Mouse (Mus musculus) telencephalon, adult 2 months (tissue): Measurements from ENCODE around the gene AF067061.
A peak's percentile ranks its signal among the peaks of the same experiment; 100 is the strongest.
"Not testable (repeated sequence)": the region's sequence is repeated elsewhere in the genome, so short reads cannot be mapped to it uniquely, and the experiment has no call there.

Experiments
- DNase-seq: peaks from one replicate; pipeline ENCODE4 v3.0.0-alpha.2; 2011; ENCODE audit warnings: low read depth, low spot score

Gene AF067061

GRCm38 (mm10) chr13:120262870-120263269 lies at the start of gene AF067061:
Gene AF067061, plus strand, starts transcription at chr13:120263114.
- not testable (repeated sequence) for DNase-seq

GRCm38 (mm10) chr13:120215847-120216246 lies 47.1 kb upstream of the AF067061 start, which contains the start of gene Gm21762:
Gene Gm21762, minus strand, starts transcription at chr13:120215947.
- DNase-seq, result not testable (repeated sequence)

GRCm38 (mm10) chr13:120220922-120221321 lies 42.0 kb upstream of the AF067061 start:
- not testable (repeated sequence) for DNase-seq

- not testable (repeated sequence) for DNase-seq
These were observed 39.8 kb upstream of the AF067061 start for GRCm38 (mm10) chr13:120223012-120223659.

- DNase-seq, result not testable (repeated sequence)
These were observed 31.1 kb upstream of the AF067061 start for GRCm38 (mm10) chr13:120231798-120232197.

GRCm38 (mm10) chr13:120232447-120233049 lies 30.4 kb upstream of the AF067061 start:
- DNase-seq, result not testable (repeated sequence)

GRCm38 (mm10) chr13:120238811-120239210 lies 24.1 kb upstream of the AF067061 start, which contains the start of gene Gm21731:
Gene Gm21731, plus strand, starts transcription at chr13:120239111.
- not testable (repeated sequence) for DNase-seq

- not testable (repeated sequence) for DNase-seq
These were observed 11.5 kb upstream of the AF067061 start for GRCm38 (mm10) chr13:120251208-120251924.

- not testable (repeated sequence) for DNase-seq
These were observed 3.9 kb upstream of the AF067061 start for GRCm38 (mm10) chr13:120258817-120259658.

- DNase-seq, result peak; percentile 2
These were observed 3.2 kb upstream of the AF067061 start for GRCm38 (mm10) chr13:120259718-120260117.

- DNase-seq, result not testable (repeated sequence)
These were observed 14.9 kb downstream of the AF067061 start for GRCm38 (mm10) chr13:120277837-120278236.

- no peak for DNase-seq
These were observed 15.9 kb downstream of the AF067061 start for GRCm38 (mm10) chr13:120278784-120279183.

GRCm38 (mm10) chr13:120299324-120299894 lies 36.5 kb downstream of the AF067061 start:
- no peak for DNase-seq

GRCm38 (mm10) chr13:120299991-120300442 lies 37.1 kb downstream of the AF067061 start, which contains the start of gene BC147527:
Gene BC147527, plus strand, starts transcription at chr13:120300392.
- no peak for DNase-seq

- no peak for DNase-seq
These were observed 37.9 kb downstream of the AF067061 start for GRCm38 (mm10) chr13:120300853-120301252.

- DNase-seq, result no peak
These were observed 47.8 kb downstream of the AF067061 start for GRCm38 (mm10) chr13:120310749-120311148.

- DNase-seq, result no peak
These were observed 50.7 kb downstream of the AF067061 start for GRCm38 (mm10) chr13:120313584-120313983.
